ENCODE assay signal across 9 mouse cellular contexts in the genomic region with DNA sequence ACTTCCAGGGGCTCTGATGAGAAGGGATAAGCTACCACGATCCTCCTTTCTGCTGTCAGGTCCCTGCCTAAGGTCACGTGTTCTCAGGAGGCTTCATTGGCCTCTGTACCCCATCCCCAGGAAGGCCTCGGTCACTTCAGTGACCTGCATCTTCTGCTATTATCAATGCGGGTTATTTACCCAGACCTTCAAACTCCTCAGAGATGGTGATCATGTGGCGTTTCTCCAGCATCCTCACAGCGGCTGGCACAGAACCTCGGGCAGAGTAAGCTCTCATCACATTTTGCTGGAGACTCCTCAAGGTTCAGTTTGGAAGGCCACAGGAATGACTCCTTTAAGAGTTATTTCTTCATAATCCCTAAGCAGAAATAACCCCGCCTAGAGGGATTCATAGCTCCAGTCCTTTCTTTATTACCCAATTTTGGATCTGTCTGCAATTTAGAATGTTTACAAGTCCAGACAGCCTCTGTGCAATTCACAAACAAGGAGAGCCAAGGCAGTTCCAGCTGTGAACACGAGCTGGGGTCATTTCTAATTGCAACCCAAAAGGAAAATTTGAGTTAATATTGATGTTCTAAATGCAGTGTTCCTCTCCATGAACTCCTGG.
A peak's percentile ranks its signal among the peaks of the same experiment; 100 is the strongest.
DNase-seq lines count a peak whose midpoint lies in the region; ATAC-seq and TF ChIP-seq lines count a peak whose summit lies in the region.
"Had no signal": no experiment of that assay in that cellular context is flagged by ENCODE, and none has a peak within 500 bp of the region (broad histone marks: within the 10 kb centered on the region; RNA-seq: fewer than 3 reads in every experiment).

No protein-coding gene starts in this region.

- H3K4me2 ChIP-seq in kidney, embryonic 15.5 days, result no peak overlapping the region
- H3K4me2 ChIP-seq: liver, embryonic 13.5 days had no signal

- no peaks in the 10 kb centered on the region for H3K9me3 ChIP-seq in kidney, embryonic 15.5 days (replicated peaks)
- H3K9me3 ChIP-seq: liver, embryonic 13.5 days had no signal

- ATAC-seq in cerebellum, adult (ENCODE audit: insufficient number of reproducible peaks, low FRiP score, low TSS enrichment), result no peak
- no peak for ATAC-seq in kidney, embryonic 15.5 days (replicated peaks; ENCODE audit: low FRiP score)
- ATAC-seq in erythroblast, adult 5-6 weeks (replicated peaks; ENCODE audit: low FRiP score, poor library complexity, severe bottlenecking), result no peak

- no peak overlapping the region for H3K9ac ChIP-seq in kidney, embryonic 15.5 days
- H3K9ac ChIP-seq: liver, embryonic 13.5 days had no signal

- no peak for TF ChIP-seq CTCF in embryonic fibroblast, embryonic 13.5 days (IDR thresholded peaks at IDR 0.05; ENCODE audit: borderline replicate concordance, insufficient read depth, low read length)

- 82% methylated on average over 9 of the region's 9 CpGs for WGBS in kidney, embryonic 15.5 days

- DNase-seq in cerebellum, adult 9-10 months, result peak; percentile 73
- DNase-seq in kidney, postnatal 4 days, result no peak
- DNase-seq in 3T3-L1 (ENCODE audit: low read depth, low spot score), result peak; percentile 38
- no peak for DNase-seq in frontal cortex, postnatal 10 days (ENCODE audit: low spot score in 2 of 2)
- DNase-seq: liver, embryonic 13.5 days had no signal

- H3K27ac ChIP-seq in kidney, embryonic 15.5 days, result peak overlapping the region; percentile 78
- H3K27ac ChIP-seq in embryonic fibroblast, embryonic 13.5 days (ENCODE audit: insufficient read depth, low read length), result peak overlapping the region; percentile 13; the same call in 1 of the 2 replicates
- H3K27ac ChIP-seq: liver, embryonic 13.5 days had no signal

- H3K27me3 ChIP-seq in kidney, embryonic 15.5 days, result no peaks in the 10 kb centered on the region
- H3K27me3 ChIP-seq: liver, embryonic 13.5 days had no signal

- no peak overlapping the region for H3K4me3 ChIP-seq in kidney, embryonic 15.5 days (replicated peaks)
- no peak overlapping the region for H3K4me3 ChIP-seq in embryonic fibroblast, embryonic 13.5 days (ENCODE audit: insufficient read depth, low read length)
- H3K4me3 ChIP-seq: liver, embryonic 13.5 days had no signal

- peaks cover 13% of the 10 kb centered on the region for H3K4me1 ChIP-seq in kidney, embryonic 15.5 days
- H3K4me1 ChIP-seq in embryonic fibroblast, embryonic 13.5 days (ENCODE audit: control insufficient read depth, insufficient read depth, low read length), result no peaks in the 10 kb centered on the region; the same call in 1 of the 2 replicates
- H3K4me1 ChIP-seq: liver, embryonic 13.5 days had no signal

- no peaks in the 10 kb centered on the region for H3K36me3 ChIP-seq in kidney, embryonic 15.5 days
- H3K36me3 ChIP-seq: liver, embryonic 13.5 days had no signal

- TF ChIP-seq POLR2A in embryonic fibroblast, embryonic 13.5 days (IDR thresholded peaks at IDR 0.05; ENCODE audit: low read depth, low read length), result no peak

Comparison
In these comparisons a context has a peak if more than half of its experiments do, and no peak if none do; other contexts are left out.
1. DNase-seq: peak in cerebellum, adult 9-10 months (single experiment) and 3T3-L1 (single experiment); none in kidney, postnatal 4 days (0 of 2) and frontal cortex, postnatal 10 days (0 of 2).